ENCODE assay signal across 8 mouse cellular contexts in the genomic region with DNA sequence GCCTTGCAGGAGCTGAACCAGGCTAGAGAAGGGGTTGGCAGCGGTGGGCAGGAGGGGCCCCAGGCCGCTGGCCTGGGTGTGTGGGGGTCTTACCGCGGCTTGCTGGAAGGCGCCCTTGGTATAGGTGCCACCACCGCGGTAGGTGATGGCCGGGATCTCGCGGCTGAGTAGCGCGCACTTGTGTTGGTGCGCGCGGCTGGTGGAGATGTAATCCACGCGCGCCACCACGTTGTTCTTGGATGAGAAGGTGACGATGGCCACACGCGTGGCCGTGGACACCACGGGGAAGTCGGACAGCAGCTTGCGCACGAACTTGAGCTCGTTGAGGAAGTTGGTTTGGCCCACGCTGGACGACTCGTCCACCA. TPM values are rescaled to one million over a fixed set of nuclear protein-coding genes. Genes with fewer than 3 reads are reported as not detected.
DNase-seq lines count a peak whose midpoint lies in the region; ATAC-seq lines count a peak whose summit lies in the region.

No protein-coding gene starts in this region.

- peak overlapping the region; percentile 57 for H3K27ac ChIP-seq in kidney, embryonic 15.5 days
- H3K27ac ChIP-seq in embryonic facial prominence, embryonic 11.5 days (replicated peaks; ENCODE audit: low read depth, low read length), result peak overlapping the region; percentile 62; the same call in 1 of the 2 replicates
- no peak overlapping the region for H3K27ac ChIP-seq in hindbrain, embryonic 15.5 days (replicated peaks)
- H3K27ac ChIP-seq in midbrain, embryonic 15.5 days, result no peak overlapping the region

- H3K27me3 ChIP-seq in kidney, embryonic 15.5 days, result peaks cover 31% of the 10 kb centered on the region
- no peaks in the 10 kb centered on the region for H3K27me3 ChIP-seq in embryonic facial prominence, embryonic 11.5 days (ENCODE audit: control insufficient read depth, insufficient read depth, low read length)
- H3K27me3 ChIP-seq in hindbrain, embryonic 15.5 days, result peaks cover 25% of the 10 kb centered on the region
- peaks cover 29% of the 10 kb centered on the region for H3K27me3 ChIP-seq in midbrain, embryonic 15.5 days (replicated peaks)

- peak overlapping the region; percentile 60 for H3K9ac ChIP-seq in kidney, embryonic 15.5 days
- H3K9ac ChIP-seq in embryonic facial prominence, embryonic 11.5 days (replicated peaks; ENCODE audit: low read length), result peak overlapping the region; percentile 77
- H3K9ac ChIP-seq in hindbrain, embryonic 15.5 days, result peak overlapping the region; percentile 39
- peak overlapping the region; percentile 34 for H3K9ac ChIP-seq in midbrain, embryonic 15.5 days

- H3K4me2 ChIP-seq in kidney, embryonic 15.5 days, result peak overlapping the region; percentile 97
- H3K4me2 ChIP-seq in embryonic facial prominence, embryonic 11.5 days (ENCODE audit: low read depth, low read length), result peak overlapping the region; percentile 99
- peak overlapping the region; percentile 99 for H3K4me2 ChIP-seq in hindbrain, embryonic 15.5 days
- peak overlapping the region; percentile 91 for H3K4me2 ChIP-seq in midbrain, embryonic 15.5 days

- no peaks in the 10 kb centered on the region for H3K36me3 ChIP-seq in kidney, embryonic 15.5 days
- H3K36me3 ChIP-seq in embryonic facial prominence, embryonic 11.5 days (replicated peaks; ENCODE audit: control insufficient read depth, insufficient read depth, low read depth, low read length), result no peaks in the 10 kb centered on the region
- no peaks in the 10 kb centered on the region for H3K36me3 ChIP-seq in hindbrain, embryonic 15.5 days
- H3K36me3 ChIP-seq in midbrain, embryonic 15.5 days (replicated peaks), result no peaks in the 10 kb centered on the region

- WGBS in kidney, embryonic 15.5 days, result under 1% methylated on average over 31 of the region's 31 CpGs
- under 1% methylated on average over 31 of the region's 31 CpGs for WGBS in embryonic facial prominence, embryonic 11.5 days
- 1% methylated on average over 31 of the region's 31 CpGs for WGBS in hindbrain, embryonic 15.5 days
- 1% methylated on average over 31 of the region's 31 CpGs for whole genome bisulfite sequencing in midbrain, embryonic 15.5 days

- peak; percentile 44 for ATAC-seq in kidney, embryonic 15.5 days (replicated peaks; ENCODE audit: low FRiP score)
- ATAC-seq in embryonic facial prominence, embryonic 11.5 days (replicated peaks; ENCODE audit: insufficient number of reproducible peaks, low FRiP score, low TSS enrichment, low read depth), result no peak; the same call in 1 of the 2 replicates
- ATAC-seq in hindbrain, embryonic 15.5 days (ENCODE audit: low FRiP score, low read depth), result peak; percentile 61
- ATAC-seq in midbrain, embryonic 15.5 days (replicated peaks), result peak; percentile 57
- no peak for ATAC-seq in megakaryocyte-erythroid progenitor cell, adult 5-6 weeks (replicated peaks; ENCODE audit: low FRiP score, low TSS enrichment, poor library complexity, severe bottlenecking)

- peak overlapping the region; percentile 64 for H3K4me3 ChIP-seq in kidney, embryonic 15.5 days (replicated peaks)
- peak overlapping the region; percentile 58 for H3K4me3 ChIP-seq in embryonic facial prominence, embryonic 11.5 days (ENCODE audit: low read depth, low read length)
- H3K4me3 ChIP-seq in hindbrain, embryonic 15.5 days, result peak overlapping the region; percentile 57
- H3K4me3 ChIP-seq in midbrain, embryonic 15.5 days, result peak overlapping the region; percentile 46

- no peaks in the 10 kb centered on the region for H3K9me3 ChIP-seq in kidney, embryonic 15.5 days (replicated peaks)
- H3K9me3 ChIP-seq in embryonic facial prominence, embryonic 11.5 days (replicated peaks; ENCODE audit: control insufficient read depth, low read length), result no peaks in the 10 kb centered on the region
- no peaks in the 10 kb centered on the region for H3K9me3 ChIP-seq in hindbrain, embryonic 15.5 days
- H3K9me3 ChIP-seq in midbrain, embryonic 15.5 days, result no peaks in the 10 kb centered on the region

- DNase-seq in kidney, adult 8-10 months, result no peak
- DNase-seq in embryonic facial prominence, embryonic 11.5 days (ENCODE audit: low spot score), result no peak
- DNase-seq in layer of hippocampus, postnatal 14 days (ENCODE audit: low spot score in 2 of 2), result no peak
- DNase-seq in ovary, postnatal 14 days (ENCODE audit: low spot score), result no peak

- H3K4me1 ChIP-seq in kidney, embryonic 15.5 days, result peaks cover 24% of the 10 kb centered on the region
- 0 out of 2 replicates have a peak, but pooled peaks cover 2% of the 10 kb centered on the region for H3K4me1 ChIP-seq in embryonic facial prominence, embryonic 11.5 days (ENCODE audit: control insufficient read depth, insufficient read depth, low read length)
- peaks cover 16% of the 10 kb centered on the region for H3K4me1 ChIP-seq in hindbrain, embryonic 15.5 days (replicated peaks)
- peaks cover 9% of the 10 kb centered on the region; the same call in 1 of the 2 replicates for H3K4me1 ChIP-seq in midbrain, embryonic 15.5 days

RNA-seq across cellular contexts. Expression of a gene that starts 0.9 kb away (rescaled TPM):
- polyA plus RNA-seq in kidney, embryonic 15.5 days (2015; fragmentation: Nextera tagmentation; extraction: Ambion mirVana), result 3.9 and 4.7 TPM in 2 replicates
- 2.8 and 3.7 TPM in 2 replicates for polyA plus RNA-seq in embryonic facial prominence, embryonic 11.5 days (2014; fragmentation: Nextera tagmentation; extraction: Ambion mirVana)
- polyA plus RNA-seq in hindbrain, embryonic 15.5 days (2015; fragmentation: Nextera tagmentation; extraction: Ambion mirVana), result 1.2 and 1.3 TPM in 2 replicates
- polyA plus RNA-seq in midbrain, embryonic 15.5 days (2015; fragmentation: Nextera tagmentation; extraction: Ambion mirVana), result 0.76 and 0.83 TPM in 2 replicates
- total RNA-seq in layer of hippocampus, postnatal 14 days (2021), result 1 to 10 TPM; 1.3 to 1.5 TPM
- not detected in 2 replicates for total RNA-seq in megakaryocyte-erythroid progenitor cell, adult 5-6 weeks (2014; fragmentation: Nextera tagmentation)
- not detected in 2 replicates for total RNA-seq in megakaryocyte-erythroid progenitor cell, adult 5-6 weeks (2017)

Comparison
In these comparisons a context has a peak if more than half of its experiments do, and no peak if none do; other contexts are left out.
1. ATAC-seq: peak in kidney, embryonic 15.5 days (single experiment), hindbrain, embryonic 15.5 days (single experiment) and midbrain, embryonic 15.5 days (single experiment); none in embryonic facial prominence, embryonic 11.5 days (single experiment) and megakaryocyte-erythroid progenitor cell, adult 5-6 weeks (single experiment).
2. H3K27ac ChIP-seq: peak in kidney, embryonic 15.5 days (single experiment) and embryonic facial prominence, embryonic 11.5 days (single experiment); none in hindbrain, embryonic 15.5 days (single experiment) and midbrain, embryonic 15.5 days (single experiment).
3. Peak in every context shown above with its lines, with median percentiles within 50 percentile points of each other: H3K4me2 ChIP-seq, H3K4me3 ChIP-seq and H3K9ac ChIP-seq.